Mouse (Mus musculus): Measurements from ENCODE around the gene Fat4.
A peak's percentile ranks its signal among the peaks of the same experiment; 100 is the strongest.

Gene Fat4

DNA sequence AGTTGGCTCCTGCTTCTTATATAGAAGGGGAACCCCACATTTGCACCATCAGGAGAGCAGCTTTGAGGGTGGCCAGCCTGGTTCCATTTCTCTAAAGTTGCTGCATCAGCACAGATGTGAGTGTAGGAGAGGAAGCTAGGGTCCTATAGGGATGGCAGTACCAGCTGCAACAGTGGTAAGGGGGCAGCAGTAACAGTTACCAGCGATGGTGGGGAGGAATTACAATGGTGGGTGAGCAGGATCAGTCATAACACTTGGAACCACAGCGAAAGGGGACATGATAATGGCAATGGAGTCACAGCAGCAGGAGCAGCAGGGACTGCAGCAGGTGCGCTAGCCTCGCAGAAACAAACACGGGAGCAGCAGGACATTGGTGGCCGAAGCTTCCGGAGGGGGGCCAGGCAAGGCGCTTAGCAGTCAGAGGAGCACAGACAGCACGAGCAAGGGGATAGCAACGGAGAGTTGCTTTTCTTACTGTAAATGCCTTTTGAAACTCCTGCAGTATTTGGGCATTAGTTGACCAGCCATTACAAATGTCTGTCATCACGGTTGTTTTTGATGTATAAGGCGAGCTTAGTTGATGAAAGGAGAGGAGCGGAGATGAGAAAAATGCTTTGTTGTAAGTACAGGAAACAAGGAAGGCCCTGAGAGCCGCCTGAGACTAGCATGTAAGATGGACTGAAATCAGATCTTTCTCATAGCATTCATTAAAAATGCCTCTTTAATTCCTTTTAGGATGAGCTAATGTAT, 21.1 kb downstream of the Fat4 start:
- no peak for DNase-seq (ENCODE audit: low spot score)

DNA sequence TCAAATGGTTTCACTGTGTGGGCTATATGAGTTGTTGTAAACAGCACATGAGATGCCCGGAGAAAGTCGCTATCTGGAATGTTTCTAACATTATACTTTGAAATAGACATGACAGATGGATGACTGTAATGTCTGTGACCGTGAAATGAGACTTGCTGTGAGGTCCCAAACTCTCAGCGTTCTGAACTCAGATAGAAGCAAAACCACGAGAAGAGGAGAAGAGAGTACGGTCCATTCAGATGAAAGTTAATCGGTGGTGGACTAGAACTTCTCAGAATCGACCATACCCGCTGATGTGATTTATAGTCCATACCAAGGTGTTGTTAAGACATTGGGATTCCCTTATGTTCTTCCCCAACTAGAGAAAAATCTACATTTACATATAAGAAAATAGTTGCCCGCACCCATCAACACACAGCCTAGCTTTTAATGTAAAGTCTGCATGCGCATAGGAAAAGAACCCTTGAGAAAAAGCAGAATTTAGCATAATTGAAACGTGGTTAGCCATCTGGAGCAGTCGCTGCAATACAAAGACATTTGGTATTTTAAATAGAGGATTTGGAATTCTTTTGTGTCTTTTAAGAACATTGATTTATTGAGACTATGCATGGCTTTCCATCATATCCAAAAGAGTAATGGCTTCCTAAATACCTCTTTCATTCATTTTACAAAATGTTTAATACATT, 21.8 kb downstream of the Fat4 start:
- no peak for DNase-seq (ENCODE audit: low spot score)

DNA sequence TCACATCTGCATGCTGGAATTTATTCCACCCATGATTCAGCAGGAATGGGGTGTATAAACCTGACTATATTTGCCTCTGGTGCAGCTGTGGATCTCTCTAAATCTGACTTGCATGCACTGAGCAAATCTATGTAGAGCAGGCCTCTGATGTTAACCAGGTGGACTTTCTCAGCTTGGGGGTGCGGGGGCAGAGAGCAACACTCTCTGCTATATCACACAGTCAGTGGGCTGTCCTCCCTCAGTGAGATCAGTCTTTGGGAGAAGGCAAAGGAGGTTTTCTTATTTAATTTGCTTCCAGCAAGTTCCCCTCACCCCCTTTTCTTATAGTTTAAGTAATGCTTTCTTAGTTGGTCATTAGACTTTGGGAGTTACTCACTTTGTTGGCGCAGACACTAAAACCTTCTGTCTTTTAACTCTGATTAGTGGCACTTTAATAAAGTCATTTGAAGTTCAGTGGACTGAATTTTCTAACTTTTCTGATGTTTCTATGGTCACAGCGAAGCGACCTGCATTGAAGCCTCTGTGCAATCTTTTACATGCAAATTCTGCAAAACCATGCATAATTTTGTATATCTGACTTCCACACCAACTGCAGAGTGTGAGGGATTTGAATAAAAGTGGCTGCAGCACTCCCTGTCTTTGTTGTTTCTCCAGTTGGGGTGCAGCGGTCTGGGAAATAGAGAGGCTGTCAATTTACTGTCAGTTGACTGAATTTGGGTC, 26.2 kb downstream of the Fat4 start:
- DNase-seq (ENCODE audit: low spot score) = no peak

DNA sequence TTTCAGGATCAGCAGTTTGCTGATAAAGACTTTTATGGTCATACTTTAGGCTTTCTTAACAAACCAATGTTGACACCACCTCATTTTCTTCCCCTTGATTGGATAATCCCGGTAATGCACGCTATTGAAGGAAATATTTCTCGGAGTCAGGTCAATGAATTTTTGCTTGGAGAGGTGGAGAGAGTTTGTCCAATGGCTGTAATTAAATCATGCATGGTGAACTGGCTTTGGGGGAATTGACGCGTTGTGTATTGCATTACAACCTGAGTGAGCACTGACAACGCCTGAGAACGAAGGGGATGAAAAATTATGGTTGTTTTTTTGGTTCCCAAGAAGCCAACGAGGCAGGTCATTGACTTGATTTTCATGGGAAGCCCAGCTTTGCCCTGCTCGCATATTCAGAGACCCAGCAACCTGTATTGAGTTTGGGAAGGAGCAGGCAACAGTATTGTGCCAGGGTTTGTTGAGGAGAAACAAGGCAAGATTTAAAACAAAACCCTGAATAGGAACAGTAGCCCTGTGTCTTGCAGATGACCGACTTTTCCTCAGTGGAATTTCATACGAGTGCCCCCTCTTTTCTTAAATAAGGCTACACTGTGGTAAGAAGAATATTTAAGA, 26.9 kb downstream of the Fat4 start:
- no peak for DNase-seq (ENCODE audit: low spot score)

DNA sequence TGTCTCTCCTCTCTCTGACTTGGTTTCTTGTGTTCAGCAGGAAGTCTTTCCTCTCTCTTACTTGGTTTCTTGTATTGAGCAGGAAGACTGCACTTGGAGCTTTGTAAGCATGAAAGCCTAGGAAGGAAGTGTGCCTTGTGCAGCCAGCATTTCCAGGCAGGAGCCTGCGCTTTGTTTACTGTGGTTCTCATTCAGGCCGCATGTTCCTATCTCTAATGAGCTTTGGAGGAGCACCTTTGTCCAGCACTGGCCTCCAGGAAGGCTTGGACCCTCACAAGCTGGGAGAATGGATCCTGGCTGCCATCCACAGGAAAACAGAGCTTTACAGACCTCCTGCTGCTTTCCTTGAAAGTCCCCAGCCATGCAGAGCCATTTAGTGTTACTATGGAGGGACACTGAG, 32.2 kb downstream of the Fat4 start:
- DNase-seq (ENCODE audit: low spot score) = no peak

DNA sequence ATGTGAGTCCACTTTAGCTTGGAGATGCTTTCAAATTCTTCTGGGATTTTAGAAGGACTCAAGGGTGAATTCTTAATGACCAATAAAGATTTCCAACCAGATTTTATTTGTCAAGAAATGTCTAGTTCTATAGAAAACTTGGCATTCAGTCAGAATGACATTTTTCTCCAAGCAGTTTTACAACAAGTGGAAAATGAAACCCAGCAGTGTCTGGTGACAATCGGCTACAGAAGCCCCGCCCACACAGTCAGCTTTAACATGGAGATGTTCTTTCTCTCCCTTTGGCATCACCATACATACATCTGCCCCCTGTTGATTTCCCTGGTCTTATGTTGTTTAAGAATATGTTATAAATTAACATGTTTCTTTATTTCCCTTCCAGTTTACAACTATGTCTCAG, 34.3 kb downstream of the Fat4 start:
- no peak for DNase-seq (ENCODE audit: low spot score)

DNA sequence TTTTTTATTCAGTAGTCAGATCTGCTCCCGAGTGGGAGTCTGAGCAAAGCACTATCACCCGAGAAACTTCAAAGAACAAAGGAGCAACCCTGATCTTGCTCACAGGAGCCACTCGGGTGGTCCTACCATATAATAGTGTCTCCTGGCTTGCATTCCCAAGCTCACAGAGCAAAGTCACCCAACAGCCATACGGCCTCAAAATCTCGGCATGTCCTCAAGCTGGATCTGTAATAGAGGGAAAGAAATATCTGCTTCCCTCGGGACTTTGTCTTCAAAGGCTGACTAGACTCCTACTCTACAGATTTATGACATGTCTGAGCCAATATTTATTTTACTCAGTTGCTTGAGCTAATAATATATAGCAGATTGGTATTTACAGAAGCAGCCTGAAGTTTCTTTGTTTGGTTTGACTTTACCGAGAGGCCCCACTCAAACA, 36.5 kb downstream of the Fat4 start:
- DNase-seq (ENCODE audit: low spot score) = no peak

DNA sequence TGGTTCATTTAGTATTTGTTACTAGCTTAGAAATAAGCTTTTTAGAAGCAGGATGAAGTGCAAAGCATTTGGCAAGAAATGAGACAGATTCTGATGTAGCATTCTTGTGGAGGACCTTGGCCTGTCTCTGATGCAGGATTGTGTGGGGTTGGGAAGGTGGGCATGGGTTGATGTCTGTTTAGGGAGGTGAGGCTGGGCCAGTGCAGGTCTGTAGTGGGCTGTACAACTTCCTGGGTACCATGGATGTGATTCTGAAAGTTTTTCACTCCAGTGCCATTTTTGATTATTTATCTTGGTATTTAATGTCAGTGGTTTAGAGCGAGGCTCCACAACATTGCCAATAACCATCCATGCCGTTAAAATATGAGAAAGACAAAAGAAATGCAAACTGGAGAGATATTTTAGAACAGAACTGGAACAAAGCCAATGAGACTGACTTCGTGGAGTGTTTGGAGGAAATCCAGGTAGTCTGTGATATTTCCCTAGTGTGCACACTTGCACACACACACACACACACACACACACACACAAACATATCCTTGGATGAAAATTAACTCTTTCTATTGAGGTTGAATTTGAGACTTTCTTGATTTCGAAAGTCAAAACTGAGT, 41.4 kb downstream of the Fat4 start:
- DNase-seq (ENCODE audit: low spot score) = no peak

DNA sequence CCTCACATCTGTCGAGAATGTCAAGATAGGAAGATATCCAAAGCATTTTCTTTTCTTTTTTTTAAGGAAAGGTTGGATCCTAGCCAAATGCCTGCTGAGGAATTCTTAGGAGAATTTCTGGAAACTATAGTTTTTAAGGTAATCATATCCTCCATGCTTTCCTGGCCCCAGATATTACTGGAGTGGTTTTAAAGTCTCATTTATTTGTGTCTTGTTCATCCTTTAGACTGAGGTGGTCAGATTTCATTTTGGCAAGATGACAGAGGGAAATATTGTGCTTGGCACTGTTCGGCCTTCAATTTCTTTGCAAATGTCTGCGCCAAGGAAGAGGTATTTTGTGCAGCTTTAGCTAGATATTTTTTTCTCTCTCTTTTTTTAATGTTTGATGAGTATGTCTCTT, 42.0 kb downstream of the Fat4 start:
- no peak for DNase-seq (ENCODE audit: low spot score)

DNA sequence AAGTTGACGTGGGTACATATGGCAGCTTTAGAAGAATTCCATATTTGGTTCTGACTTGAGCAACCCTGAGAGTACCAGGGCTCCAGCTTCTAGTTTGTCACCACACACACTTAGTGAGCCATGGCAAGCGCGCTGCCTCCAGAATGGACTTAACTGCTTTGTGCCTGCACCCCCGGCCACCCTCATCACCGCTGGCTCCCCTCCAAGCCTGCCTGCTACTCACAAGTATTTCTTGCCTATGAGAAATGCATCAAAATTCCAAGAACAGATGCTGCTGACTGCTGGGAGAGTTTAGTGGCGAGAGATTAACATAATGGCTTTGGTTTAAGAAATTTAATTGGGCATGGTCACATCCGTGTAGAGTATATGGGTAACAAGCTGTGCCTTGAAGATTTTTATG, 48.0 kb downstream of the Fat4 start:
- peak; percentile 51 for DNase-seq (ENCODE audit: low spot score)

DNA sequence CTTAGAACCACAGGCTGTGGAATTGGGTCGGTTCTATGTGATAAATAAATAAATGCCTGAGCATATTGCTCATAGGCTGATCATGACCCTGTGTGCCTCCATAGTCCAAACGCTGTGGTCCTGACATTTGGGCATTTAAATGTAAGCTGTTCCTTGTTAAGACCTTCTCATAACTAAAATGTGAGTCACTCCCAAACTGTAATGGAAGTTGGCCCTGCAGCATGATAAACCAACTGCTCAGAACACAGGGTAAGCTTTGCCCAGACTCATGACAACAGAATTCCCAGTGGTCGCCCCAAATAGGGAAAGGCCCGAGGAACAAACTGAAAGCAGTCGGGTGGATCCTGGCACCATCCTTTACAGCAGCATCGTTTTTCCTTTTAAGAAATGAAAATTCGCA, 49.7 kb downstream of the Fat4 start:
- DNase-seq (ENCODE audit: low spot score) = no peak

DNA sequence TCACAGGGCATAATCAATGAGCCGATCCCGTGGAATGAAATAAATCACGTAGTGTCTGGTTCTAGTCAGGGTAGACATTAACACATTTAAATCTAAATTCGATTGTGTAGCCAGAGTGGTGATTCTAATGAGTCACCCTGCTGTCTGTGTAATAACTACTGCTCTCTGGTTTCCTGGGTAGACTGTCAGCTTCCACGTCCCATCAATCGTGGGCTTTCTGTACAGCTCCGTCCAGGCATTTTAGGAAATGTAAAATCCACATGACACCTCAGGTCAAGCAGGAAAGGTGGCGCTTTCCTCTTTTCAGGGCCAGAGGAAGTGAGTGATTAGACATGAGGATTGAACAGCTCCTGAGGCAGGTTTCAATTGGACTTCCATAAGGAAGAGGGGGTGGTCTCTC, 50.4 kb downstream of the Fat4 start:
- no peak for DNase-seq (ENCODE audit: low spot score)

DNA sequence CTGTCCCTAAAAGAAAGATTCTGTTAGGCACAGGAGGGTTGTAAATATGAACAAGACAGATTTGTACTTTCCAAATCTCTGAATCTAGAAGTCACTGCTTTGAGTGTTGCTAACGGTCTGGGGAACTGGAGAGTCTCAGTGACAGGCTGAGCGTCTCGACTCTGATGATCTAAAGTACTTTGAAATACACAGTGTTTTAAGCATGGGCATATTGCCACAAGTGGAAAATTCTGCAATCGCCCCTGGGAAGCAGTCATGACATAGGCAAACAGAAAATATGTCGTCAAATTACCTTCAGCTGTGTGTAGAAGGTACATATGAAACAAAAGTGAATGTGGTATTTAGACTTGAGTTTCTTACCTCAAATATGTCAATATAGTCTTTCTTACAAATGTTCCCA, 51.4 kb downstream of the Fat4 start:
- no peak for DNase-seq (ENCODE audit: low spot score)

DNA sequence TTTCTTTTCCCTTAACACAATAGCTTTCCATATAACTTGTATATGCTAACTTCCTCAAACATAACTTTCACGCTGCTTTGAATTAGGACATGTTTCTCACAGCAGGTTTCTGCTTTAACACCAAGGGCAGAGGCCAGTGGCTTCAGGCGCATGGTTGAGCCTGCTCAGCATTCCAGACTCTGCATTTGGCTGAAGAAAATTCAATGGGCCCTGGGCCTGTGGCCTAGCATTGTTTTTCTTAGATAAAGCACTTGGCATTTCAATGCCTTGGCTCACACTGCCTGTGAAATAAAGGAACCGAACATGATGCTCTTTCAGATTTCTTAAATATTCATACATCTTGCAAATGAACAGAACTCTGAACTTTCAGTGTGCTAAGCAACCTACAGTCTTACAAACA, 52.8 kb downstream of the Fat4 start:
- DNase-seq (ENCODE audit: low spot score) = no peak

DNA sequence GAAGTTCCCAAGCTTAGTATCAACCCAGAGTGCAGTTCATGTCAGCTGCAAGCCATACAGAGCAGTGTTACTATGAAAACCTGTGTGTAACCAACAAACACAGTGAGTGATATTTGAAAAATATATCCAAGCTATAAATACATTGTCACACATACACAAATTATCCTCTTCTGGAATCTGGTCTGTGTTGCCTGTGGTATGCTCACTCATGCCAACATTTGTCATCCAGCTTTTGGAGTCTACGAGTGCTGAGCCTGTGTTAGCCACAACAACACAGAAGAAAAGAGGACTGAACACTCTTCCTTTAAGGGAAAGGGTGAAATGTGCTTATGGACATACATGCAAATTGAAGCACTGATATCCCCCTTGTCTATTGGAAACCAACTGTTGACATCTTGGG, 53.6 kb downstream of the Fat4 start:
- DNase-seq (ENCODE audit: low spot score) = no peak

DNA sequence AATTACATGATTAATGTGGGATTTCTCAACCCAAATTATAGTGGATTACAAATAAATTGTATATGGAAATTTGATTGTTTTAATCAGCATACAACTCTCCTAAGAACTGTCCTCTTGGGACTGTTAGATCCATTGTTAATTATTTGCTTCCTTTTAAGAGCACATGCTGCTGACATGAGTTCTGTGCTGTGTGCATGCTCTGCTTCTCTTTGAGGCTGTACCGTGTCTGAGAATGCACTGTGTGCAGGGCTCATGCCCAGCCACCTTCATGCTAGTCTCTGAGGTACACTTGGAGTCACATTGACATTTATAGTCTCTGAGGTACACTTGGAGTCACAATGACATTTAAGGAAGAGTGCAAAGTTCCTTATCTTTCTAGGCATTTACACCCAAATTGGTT, 58.4 kb downstream of the Fat4 start:
- no peak for DNase-seq (ENCODE audit: low spot score)

DNA sequence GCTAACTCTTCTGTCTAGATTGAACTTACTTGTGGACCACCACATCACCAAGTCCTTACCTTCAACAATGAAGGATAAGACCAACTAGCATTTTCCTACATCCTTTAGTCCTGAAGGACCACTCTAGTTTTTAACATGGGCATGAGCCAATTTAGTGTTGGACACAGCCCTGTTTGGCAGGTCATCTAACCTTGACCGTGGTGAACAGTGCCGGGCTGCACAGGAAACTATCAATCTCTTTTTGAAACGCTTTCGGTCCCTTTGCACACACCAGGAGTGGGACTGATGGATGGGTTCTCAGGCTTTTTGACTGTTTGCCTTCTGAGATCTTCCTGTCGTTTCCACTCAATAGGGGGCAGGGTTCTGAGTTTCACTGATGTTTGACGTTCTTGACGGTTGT, 61.0 kb downstream of the Fat4 start:
- DNase-seq (ENCODE audit: low spot score) = no peak

DNA sequence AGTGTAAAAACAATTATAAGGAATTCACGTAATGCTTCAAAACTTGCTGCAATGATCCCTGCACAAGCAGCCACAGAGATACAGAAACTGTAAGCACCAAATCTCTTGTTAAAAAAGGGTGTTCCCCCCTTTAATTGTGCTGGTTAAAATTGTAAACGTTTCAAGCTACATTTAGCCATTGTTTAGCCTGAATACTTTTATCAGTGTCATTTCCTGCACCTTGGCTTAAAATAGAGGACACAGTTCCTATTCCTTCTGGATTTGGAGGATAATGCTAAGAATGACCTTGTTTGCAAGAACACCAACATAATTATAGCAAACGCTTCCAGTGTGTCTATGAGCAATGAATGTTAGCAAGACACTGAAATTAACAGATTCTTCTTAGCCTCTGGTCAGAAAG, 65.9 kb downstream of the Fat4 start:
- no peak for DNase-seq (ENCODE audit: low spot score)

DNA sequence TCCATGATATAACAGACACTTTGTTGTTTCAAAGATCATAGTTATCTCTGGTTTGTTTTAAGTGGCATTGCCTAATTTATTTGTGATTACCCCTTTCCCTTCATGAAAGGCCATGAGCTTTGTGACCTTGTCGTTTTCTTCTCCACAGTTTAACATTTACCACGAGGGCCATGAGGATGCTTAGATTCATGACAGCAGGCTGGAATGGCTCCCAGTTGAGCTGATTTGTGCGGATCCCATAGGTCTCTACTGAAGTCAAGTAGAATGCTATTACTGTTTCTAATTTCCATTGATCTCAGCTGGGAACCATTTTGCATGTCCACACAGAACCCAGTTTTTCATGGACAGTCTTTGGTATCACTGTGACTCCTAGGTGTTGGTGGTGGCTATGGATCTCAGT, 67.5 kb downstream of the Fat4 start:
- no peak for DNase-seq (ENCODE audit: low spot score)

DNA sequence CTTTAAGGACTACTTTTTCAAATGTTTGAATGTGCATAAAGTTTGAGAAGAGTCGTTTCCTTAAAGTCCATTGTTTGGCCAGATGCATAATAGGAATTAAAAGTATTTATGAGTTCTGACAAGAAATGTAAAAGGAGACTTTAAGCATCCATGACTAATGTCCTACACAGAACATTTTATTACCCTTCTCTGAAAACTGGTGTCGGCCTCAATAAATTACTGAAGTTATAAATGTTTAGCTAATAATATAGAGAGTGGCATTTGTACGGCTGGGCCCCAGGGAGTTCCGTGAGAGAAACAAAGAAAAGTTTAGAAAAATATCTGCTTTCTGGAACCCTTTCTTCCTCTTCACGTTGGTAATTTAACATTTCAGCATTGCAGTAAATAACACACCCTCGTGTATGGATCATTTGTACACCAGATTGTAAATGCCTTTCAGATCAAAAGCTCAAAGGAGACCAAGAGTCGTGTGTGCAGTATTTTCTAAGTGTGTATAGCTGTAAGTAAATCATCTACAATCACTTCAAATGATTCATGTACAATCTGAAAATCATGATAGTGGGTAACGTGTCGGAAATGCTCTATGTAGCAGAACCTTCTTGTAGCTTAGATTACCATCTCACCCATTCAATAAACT, 69.4 kb downstream of the Fat4 start:
- DNase-seq (ENCODE audit: low spot score) = no peak

DNA sequence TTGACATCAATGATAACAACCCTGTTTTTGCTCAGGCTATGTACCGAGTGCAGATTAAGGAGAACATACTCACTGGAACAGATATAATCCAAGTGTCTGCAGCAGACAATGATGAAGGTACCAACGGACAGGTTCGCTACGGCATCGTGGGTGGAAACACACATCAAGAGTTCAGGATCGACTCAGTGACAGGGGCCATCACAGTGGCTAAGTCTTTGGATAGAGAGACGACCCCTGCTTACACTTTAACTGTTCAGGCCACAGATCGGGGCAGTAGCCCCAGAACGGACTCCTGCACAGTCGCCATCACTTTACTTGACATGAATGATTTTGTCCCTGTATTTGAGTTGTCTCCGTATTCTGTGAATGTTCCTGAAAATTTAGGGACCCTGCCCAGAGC, 70.4 kb downstream of the Fat4 start:
- DNase-seq (ENCODE audit: low spot score) = no peak

DNA sequence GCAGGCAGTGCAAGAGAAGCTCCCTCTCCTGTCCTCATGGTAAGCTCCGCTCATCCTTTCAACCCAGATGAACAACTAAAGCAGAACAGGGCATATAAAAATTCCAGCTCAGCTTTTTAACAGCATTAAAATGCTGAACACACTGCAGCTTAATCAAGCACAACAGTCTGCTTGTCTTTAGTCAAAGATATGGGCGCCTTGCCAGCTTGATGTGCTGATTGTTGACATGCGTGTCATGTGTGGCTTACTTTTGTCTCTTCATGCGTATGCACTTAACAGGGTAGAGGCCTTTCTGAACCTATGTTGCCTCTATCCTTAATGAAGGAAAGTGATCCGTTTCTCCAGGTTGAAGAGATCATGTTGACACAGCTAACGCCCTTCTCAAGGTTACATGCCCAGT, 75.6 kb downstream of the Fat4 start:
- DNase-seq (ENCODE audit: low spot score) = no peak

All from testis, postnatal 10 days (tissue).